Mouse (Mus musculus): ENCODE results near the gene Ldha. TPM values are rescaled to one million over a fixed set of nuclear protein-coding genes. Genes with fewer than 3 reads are reported as not detected.

Gene Ldha
- 766 and 1,649 TPM in 2 replicates for polyA plus RNA-seq (2012; rRNA removed)

- 64% methylated on average over 6 of the region's 6 CpGs for WGBS
- H3K27ac ChIP-seq (ENCODE audit: insufficient read depth, low read depth, low read length), result peak within 1 kb of the TSS; percentile 99
Measured at GRCm38 (mm10) chr7:46840787-46841525, at the start of gene Ldha. Gene Ldha (plus strand): TSS chr7:46841475.

GRCm38 (mm10) chr7:46793871-46794270 lies 47.4 kb upstream of the Ldha start:
- 34% methylated on average over 4 of the region's 4 CpGs for WGBS
- H3K4me3 ChIP-seq (ENCODE audit: low read depth, low read length), result no peak overlapping the region
- H3K27ac ChIP-seq (ENCODE audit: insufficient read depth, low read depth, low read length), result 0 out of 2 replicates have a peak overlapping the region, but pooled peaks have one; percentile 22
- H3K4me1 ChIP-seq (ENCODE audit: control insufficient read depth, insufficient read depth, insufficient read length, low read length), result peaks cover 6% of the 10 kb centered on the region; the same call in 1 of the 2 replicates
- no peak for TF ChIP-seq CTCF (IDR thresholded peaks at IDR 0.05; ENCODE audit: extremely low read depth, insufficient read length, insufficient replicate concordance, low read depth, low read length)
- TF ChIP-seq POLR2A (IDR thresholded peaks at IDR 0.05; ENCODE audit: low read depth, low read length), result no peak
- H3K27me3 ChIP-seq (ENCODE audit: control insufficient read depth, insufficient read depth, low read length), result no peaks in the 10 kb centered on the region
- peaks cover 16% of the 10 kb centered on the region for H3K36me3 ChIP-seq (ENCODE audit: control insufficient read depth, insufficient read depth, low read length)

More at GRCm38 (mm10) chr7:46840787-46841525, at the start of gene Ldha:
- peaks cover 58% of the 10 kb centered on the region for H3K4me1 ChIP-seq (ENCODE audit: control insufficient read depth, insufficient read depth, insufficient read length, low read length)
- TF ChIP-seq POLR2A (IDR thresholded peaks at IDR 0.05; ENCODE audit: low read depth, low read length), result no peak
- H3K27me3 ChIP-seq (ENCODE audit: control insufficient read depth, insufficient read depth, low read length), result no peaks in the 10 kb centered on the region
- H3K36me3 ChIP-seq (ENCODE audit: control insufficient read depth, insufficient read depth, low read length), result no peaks in the 10 kb centered on the region
- no peak within 1 kb of the TSS for H3K4me3 ChIP-seq (ENCODE audit: low read depth, low read length)

GRCm38 (mm10) chr7:46795287-46796205 lies 45.7 kb upstream of the Ldha start, which contains the start of the genes Hps5 and Gtf2h1:
Gene Hps5 (minus strand): TSS chr7:46796064.
Gene Gtf2h1 (plus strand): TSS chr7:46796103.
- H3K4me3 ChIP-seq (ENCODE audit: low read depth, low read length), result peak within 1 kb of the TSS; percentile 89
- H3K27ac ChIP-seq (ENCODE audit: insufficient read depth, low read depth, low read length), result peak within 1 kb of the TSS; percentile 82
- no peaks in the 10 kb centered on the region for H3K27me3 ChIP-seq (ENCODE audit: control insufficient read depth, insufficient read depth, low read length)
- WGBS, result under 1% methylated on average over 71 of the region's 75 CpGs
- H3K36me3 ChIP-seq (ENCODE audit: control insufficient read depth, insufficient read depth, low read length), result peaks cover 12% of the 10 kb centered on the region
- peaks cover 6% of the 10 kb centered on the region; the same call in 1 of the 2 replicates for H3K4me1 ChIP-seq (ENCODE audit: control insufficient read depth, insufficient read depth, insufficient read length, low read length)
- TF ChIP-seq POLR2A (IDR thresholded peaks at IDR 0.05; ENCODE audit: low read depth, low read length), result peak; percentile 82
- peak; percentile 22; the same call in 1 of the 2 replicates for TF ChIP-seq CTCF (IDR thresholded peaks at IDR 0.05; ENCODE audit: extremely low read depth, insufficient read length, insufficient replicate concordance, low read depth, low read length)

- no peak for TF ChIP-seq CTCF (IDR thresholded peaks at IDR 0.05; ENCODE audit: extremely low read depth, insufficient read length, insufficient replicate concordance, low read depth, low read length)
- no peak for TF ChIP-seq POLR2A (IDR thresholded peaks at IDR 0.05; ENCODE audit: low read depth, low read length)
- peak overlapping the region; percentile 89 for H3K4me3 ChIP-seq (ENCODE audit: low read depth, low read length)
- H3K27ac ChIP-seq (ENCODE audit: insufficient read depth, low read depth, low read length), result peak overlapping the region; percentile 82
- no peaks in the 10 kb centered on the region for H3K27me3 ChIP-seq (ENCODE audit: control insufficient read depth, insufficient read depth, low read length)
- peaks cover 6% of the 10 kb centered on the region; the same call in 1 of the 2 replicates for H3K4me1 ChIP-seq (ENCODE audit: control insufficient read depth, insufficient read depth, insufficient read length, low read length)
- under 1% methylated on average over 28 of the region's 31 CpGs for WGBS
- peaks cover 12% of the 10 kb centered on the region for H3K36me3 ChIP-seq (ENCODE audit: control insufficient read depth, insufficient read depth, low read length)
Measured at GRCm38 (mm10) chr7:46796206-46796679, 45.0 kb upstream of the Ldha start.

GRCm38 (mm10) chr7:46796779-46797178 lies 44.5 kb upstream of the Ldha start:
- 21% methylated on average over 6 of the region's 6 CpGs for WGBS
- Histone ChIP-seq H3K4me1 (ENCODE audit: control insufficient read depth, insufficient read depth, insufficient read length, low read length) (peaks cover 6% of the 10 kb centered on the region; the same call in 1 of the 2 replicates), H3K27ac (ENCODE audit: insufficient read depth, low read depth, low read length) (no peak overlapping the region), H3K4me3 (ENCODE audit: low read depth, low read length) (peak overlapping the region; percentile 49), H3K36me3 (ENCODE audit: control insufficient read depth, insufficient read depth, low read length) (peaks cover 16% of the 10 kb centered on the region), H3K27me3 (ENCODE audit: control insufficient read depth, insufficient read depth, low read length) (no peaks in the 10 kb centered on the region)
- TF ChIP-seq POLR2A (IDR thresholded peaks at IDR 0.05; ENCODE audit: low read depth, low read length), result no peak
- no peak for TF ChIP-seq CTCF (IDR thresholded peaks at IDR 0.05; ENCODE audit: extremely low read depth, insufficient read length, insufficient replicate concordance, low read depth, low read length)

- 88% methylated on average over 6 of the region's 6 CpGs for WGBS
- Histone ChIP-seq H3K27ac (ENCODE audit: insufficient read depth, low read depth, low read length) (no peak overlapping the region), H3K36me3 (ENCODE audit: control insufficient read depth, insufficient read depth, low read length) (peaks cover 59% of the 10 kb centered on the region), H3K27me3 (ENCODE audit: control insufficient read depth, insufficient read depth, low read length) (no peaks in the 10 kb centered on the region), H3K4me1 (ENCODE audit: control insufficient read depth, insufficient read depth, insufficient read length, low read length) (no peaks in the 10 kb centered on the region), H3K4me3 (ENCODE audit: low read depth, low read length) (no peak overlapping the region)
- TF ChIP-seq POLR2A (IDR thresholded peaks at IDR 0.05; ENCODE audit: low read depth, low read length) (no peak), CTCF (IDR thresholded peaks at IDR 0.05; ENCODE audit: extremely low read depth, insufficient read length, insufficient replicate concordance, low read depth, low read length) (no peak)
Measured at GRCm38 (mm10) chr7:46810325-46810724, 30.9 kb upstream of the Ldha start.
